ENCODE assay signal across 15 mouse cellular contexts in genomic region chr5:105496133-105496532, GRCm38 (mm10). TPM values are rescaled to one million over a fixed set of nuclear protein-coding genes. Genes with fewer than 3 reads are reported as not detected.
DNase-seq lines count a peak whose midpoint lies in the region; ATAC-seq and TF ChIP-seq lines count a peak whose summit lies in the region.
"Had no signal": no experiment of that assay in that cellular context is flagged by ENCODE, and none has a peak within 500 bp of the region (broad histone marks: within the 10 kb centered on the region; RNA-seq: fewer than 3 reads in every experiment).

No protein-coding gene starts in this region.

- no peaks in the 10 kb centered on the region for H3K27me3 ChIP-seq in lung, embryonic 14.5 days (ENCODE audit: insufficient read depth, low read length)
- peaks cover 3% of the 10 kb centered on the region for H3K27me3 ChIP-seq in CH12.LX (replicated peaks)
- H3K27me3 ChIP-seq: embryonic facial prominence, embryonic 13.5 days; Patski had no signal

- ATAC-seq in lung, embryonic 14.5 days (ENCODE audit: insufficient read depth): no peak
- ATAC-seq in megakaryocyte, adult 5-6 weeks (ENCODE audit: poor library complexity, severe bottlenecking): peak; percentile 30

- H3K36me3 ChIP-seq in lung, embryonic 14.5 days (ENCODE audit: insufficient read depth): no peaks in the 10 kb centered on the region
- H3K36me3 ChIP-seq in CH12.LX (replicated peaks in 1 of 2; ENCODE audit: control insufficient read depth in 1 of 2, insufficient read depth in 1 of 2, low read length in 1 of 2): no peaks in the 10 kb centered on the region
- H3K36me3 ChIP-seq: embryonic facial prominence, embryonic 13.5 days; limb, embryonic 10.5 days; liver, embryonic 12.5 days had no signal

- DNase-seq in lung, embryonic 14.5 days: peak; percentile 38
- no peak for DNase-seq in lung, postnatal 14 days
- DNase-seq in CH12.LX (ENCODE audit: extremely low read depth): no peak
- DNase-seq in c-Kit-positive CD71-negative TER-119-negative erythroid progenitor cells, embryonic 14.5 days (ENCODE audit: low read depth): peak; percentile 38
- DNase-seq in frontal cortex, postnatal 25 days (ENCODE audit: low spot score in 2 of 2): no peak
- DNase-seq in gastrocnemius, postnatal 36 days: no peak
- DNase-seq: cerebellum, adult 11 months; cerebellum, postnatal 25 days; right cerebral cortex, postnatal 25 days had no signal

- intact Hi-C loops in gastrocnemius, postnatal 36 days (cut with DNase I): no loop called here

- no peak for TF ChIP-seq POLR2A in CH12.LX (IDR thresholded peaks at IDR 0.05; ENCODE audit: low read depth, low read length)

- dilution Hi-C loops in CH12.LX (cut with MboI; ENCODE audit: extremely low pct_ligation_motif_present, extremely low pct_unique_long_range_greater_than_20kb, low sequenced_read_pairs): no loop called here

- H3K9ac ChIP-seq in lung, embryonic 14.5 days: no peak overlapping the region
- H3K9ac ChIP-seq in CH12.LX (ENCODE audit: insufficient read depth, low read depth): no peak overlapping the region

- no peaks in the 10 kb centered on the region for H3K79me2 ChIP-seq in CH12.LX (replicated peaks; ENCODE audit: control insufficient read depth, extremely low read depth, insufficient read depth, poor library complexity, severe bottlenecking)

- 72% methylated on average over 4 of the region's 4 CpGs for WGBS in lung, embryonic 14.5 days

- in situ Hi-C loops in CH12.LX (cut with MboI; ENCODE audit: low pct_ligation_motif_present, low pct_unique_long_range_greater_than_20kb, low sequenced_read_pairs): loop anchor here (5.0 kb wide), 3 partner anchors 89 to 371 kb away; no protein-coding TSS in a partner anchor

- H3K4me2 ChIP-seq in lung, embryonic 14.5 days: no peak overlapping the region
- H3K4me2 ChIP-seq in CH12.LX (ENCODE audit: insufficient read depth, low read depth, poor library complexity, severe bottlenecking): peak overlapping the region; percentile 15; the same call in 1 of the 2 replicates

- H3K4me1 ChIP-seq in lung, embryonic 14.5 days (ENCODE audit: insufficient read depth): no peaks in the 10 kb centered on the region
- peaks cover 6 to 41% of the 10 kb centered on the region in 2 experiments for H3K4me1 ChIP-seq in CH12.LX (ENCODE audit: control insufficient read depth in 1 of 2, insufficient read depth in 2 of 2)

- TF ChIP-seq RAD21 in CH12.LX (IDR thresholded peaks at IDR 0.05; ENCODE audit: low read depth, low read length): no peak

- TF ChIP-seq EP300 in CH12.LX (IDR thresholded peaks at IDR 0.05; ENCODE audit: low read length): no peak

- H3K4me3 ChIP-seq in lung, embryonic 14.5 days (ENCODE audit: low read depth, low read length): no peak overlapping the region
- H3K4me3 ChIP-seq in CH12.LX (replicated peaks in 1 of 3; ENCODE audit: low read depth in 2 of 3, low read length in 2 of 3, poor library complexity in 1 of 3): no peak overlapping the region

- H3K9me3 ChIP-seq in lung, embryonic 14.5 days (ENCODE audit: low read depth, low read length): no peaks in the 10 kb centered on the region
- no peaks in the 10 kb centered on the region for H3K9me3 ChIP-seq in CH12.LX (replicated peaks; ENCODE audit: low read length)
- H3K9me3 ChIP-seq: embryonic facial prominence, embryonic 13.5 days; limb, embryonic 10.5 days; liver, embryonic 12.5 days had no signal

- no peak for TF ChIP-seq CTCF in lung, embryonic 14.5 days (IDR thresholded peaks at IDR 0.05; ENCODE audit: low read depth)
- TF ChIP-seq CTCF in CH12.LX (conservative IDR thresholded peaks at IDR 0.05 in 1 of 2, IDR thresholded peaks at IDR 0.05 in 1 of 2; ENCODE audit: low read depth in 2 of 2, low read length in 2 of 2): no peak

- no peak overlapping the region for H3K27ac ChIP-seq in lung, embryonic 14.5 days (ENCODE audit: low read depth)
- no peak overlapping the region for H3K27ac ChIP-seq in CH12.LX (ENCODE audit: insufficient read depth, low read depth)
- H3K27ac ChIP-seq: embryonic facial prominence, embryonic 13.5 days; hindbrain, postnatal 0 days; limb, embryonic 10.5 days; liver, embryonic 12.5 days had no signal

TF ChIP-seq in CH12.LX, 34 proteins besides CTCF, POLR2A, EP300 and RAD21:
- TF ChIP-seq MYC (IDR thresholded peaks at IDR 0.05; ENCODE audit: low read depth, low read length) (no peak), PAX5 (IDR thresholded peaks at IDR 0.05; ENCODE audit: low read length) (no peak), KAT2A (IDR thresholded peaks at IDR 0.05; ENCODE audit: insufficient replicate concordance, low read length) (no peak), POLR2AphosphoS2 (IDR thresholded peaks at IDR 0.05; ENCODE audit: low read depth, low read length) (no peak), ELF1 (IDR thresholded peaks at IDR 0.05; ENCODE audit: low read depth, low read length) (no peak), IRF4 (IDR thresholded peaks at IDR 0.05; ENCODE audit: low read depth, low read length) (no peak), CHD1 (IDR thresholded peaks at IDR 0.05; ENCODE audit: low read depth, low read length) (no peak), NRF1 (IDR thresholded peaks at IDR 0.05; ENCODE audit: low read depth, low read length) (no peak), USF1 (IDR thresholded peaks at IDR 0.05; ENCODE audit: low read depth, low read length) (no peak), NELFE (IDR thresholded peaks at IDR 0.05; ENCODE audit: low read depth, low read length) (no peak), TBP (conservative IDR thresholded peaks at IDR 0.05; ENCODE audit: low read depth, low read length) (no peak), USF2 (conservative IDR thresholded peaks at IDR 0.05; ENCODE audit: low read depth, low read length) (no peak), TCF12 (IDR thresholded peaks at IDR 0.05; ENCODE audit: low read depth, low read length) (no peak), MXI1 (IDR thresholded peaks at IDR 0.05; ENCODE audit: low read depth, low read length) (no peak)

RNA-seq across cellular contexts. Expression of gene Lrrc8c, which starts 23.1 kb away (rescaled TPM):
- polyA plus RNA-seq in lung, embryonic 14.5 days (2014; fragmentation: Nextera tagmentation; extraction: Ambion mirVana): 23.4 and 24.7 TPM in 2 replicates
- 2.4 and 5.9 TPM in 2 replicates for total RNA-seq in CH12.LX (2012; rRNA removed)
- total RNA-seq in CH12.LX (2014; rRNA removed): 2.4 and 3.3 TPM in 2 replicates
- 7.3 and 10.3 TPM in 2 replicates for polyA plus RNA-seq in CH12.LX (2012; ENCODE audit: insufficient read length, low read depth)
- 51.2 and 57.7 TPM in 2 replicates for total RNA-seq in megakaryocyte, adult 5-6 weeks (2015)
- 9.7 and 12.2 TPM in 2 replicates for total RNA-seq in megakaryocyte, adult 5-6 weeks (2017)
- 10 to 100 TPM in 1 of 2 experiments, 1 to 10 TPM in 1; 8.3 to 11.0 TPM for total RNA-seq in gastrocnemius, postnatal 36 days (2021)

Comparison
In these comparisons a context has a peak if more than half of its experiments do, and no peak if none do; other contexts are left out.
1. DNase-seq: peak in lung, embryonic 14.5 days (single experiment) and c-Kit-positive CD71-negative TER-119-negative erythroid progenitor cells, embryonic 14.5 days (single experiment); none in lung, postnatal 14 days (single experiment), CH12.LX (single experiment), frontal cortex, postnatal 25 days (0 of 2) and gastrocnemius, postnatal 36 days (0 of 2).